Mouse (Mus musculus): ENCODE data around the gene Pomc. TPM values are rescaled to one million over a fixed set of nuclear protein-coding genes. Genes with fewer than 3 reads are reported as not detected.

The Pomc gene
- total RNA-seq, 1 experiment: 5.7 TPM

- no peak for TF ChIP-seq ZC3H11A (IDR thresholded peaks at IDR 0.05; ENCODE audit: borderline replicate concordance, low read depth, low read length)
- TF ChIP-seq MAFK (IDR thresholded peaks at IDR 0.05; ENCODE audit: insufficient read depth, low read depth, low read length): no peak
- TF ChIP-seq HCFC1 (IDR thresholded peaks at IDR 0.05; ENCODE audit: borderline replicate concordance, insufficient read depth, low read length): no peak
- no peak for TF ChIP-seq ZNF384 (IDR thresholded peaks at IDR 0.05; ENCODE audit: low read depth, low read length)
- no peak for TF ChIP-seq CHD2 (IDR thresholded peaks at IDR 0.05; ENCODE audit: low read depth, low read length)
- 0 out of 4 replicates have a peak overlapping the region, but pooled peaks of 1 of the 2 experiments have one; percentile 20 for H3K4me3 ChIP-seq (ENCODE audit: insufficient read depth in 1 of 2, low read depth in 1 of 2, low read length in 2 of 2, poor library complexity in 1 of 2, severe bottlenecking in 1 of 2)
- peaks cover 3 to 4% of the 10 kb centered on the region in 2 experiments; a peak in 1 of 4 replicates for H3K4me1 ChIP-seq (ENCODE audit: control insufficient read depth in 2 of 2, insufficient read depth in 2 of 2, low read length in 2 of 2, poor library complexity in 1 of 2)
- DNase-seq (ENCODE audit: low read depth, low spot score): no peak
- no peak overlapping the region for H3K9ac ChIP-seq (ENCODE audit: insufficient read depth, low read depth, low read length, poor library complexity, severe bottlenecking)
- in situ Hi-C loops (cut with MboI; ENCODE audit: low sequenced_read_pairs in 2 of 2, unreplicated experiment in 2 of 2): no loop called here
- no peaks in the 10 kb centered on the region for H3K9me3 ChIP-seq (ENCODE audit: control insufficient read depth, insufficient read depth, low read depth, low read length)
- H3K27ac ChIP-seq (ENCODE audit: insufficient read depth, low read depth, low read length, poor library complexity, severe bottlenecking): no peak overlapping the region
- H3K36me3 ChIP-seq (ENCODE audit: control insufficient read depth, insufficient read depth, low read length, poor library complexity, severe bottlenecking): no peaks in the 10 kb centered on the region
These were observed 12.7 kb upstream of the Pomc start for GRCm38 (mm10) chr12:3942026-3942425.

- H3K27ac ChIP-seq (ENCODE audit: insufficient read depth, low read depth, low read length, poor library complexity, severe bottlenecking): no peak overlapping the region
- H3K4me1 ChIP-seq (ENCODE audit: control insufficient read depth in 2 of 2, insufficient read depth in 2 of 2, low read length in 2 of 2, poor library complexity in 1 of 2): peaks cover 3 to 4% of the 10 kb centered on the region in 2 experiments; a peak in 1 of 4 replicates
- no peak overlapping the region for H3K4me3 ChIP-seq (ENCODE audit: insufficient read depth in 1 of 2, low read depth in 1 of 2, low read length in 2 of 2, poor library complexity in 1 of 2, severe bottlenecking in 1 of 2)
- no peak for DNase-seq (ENCODE audit: low read depth, low spot score)
- TF ChIP-seq CHD2 (IDR thresholded peaks at IDR 0.05; ENCODE audit: low read depth, low read length): no peak
- no peak for TF ChIP-seq ZNF384 (IDR thresholded peaks at IDR 0.05; ENCODE audit: low read depth, low read length)
- no peak for TF ChIP-seq ZC3H11A (IDR thresholded peaks at IDR 0.05; ENCODE audit: borderline replicate concordance, low read depth, low read length)
- TF ChIP-seq MAFK (IDR thresholded peaks at IDR 0.05; ENCODE audit: insufficient read depth, low read depth, low read length): no peak
- TF ChIP-seq HCFC1 (IDR thresholded peaks at IDR 0.05; ENCODE audit: borderline replicate concordance, insufficient read depth, low read length): no peak
- no peak overlapping the region for H3K9ac ChIP-seq (ENCODE audit: insufficient read depth, low read depth, low read length, poor library complexity, severe bottlenecking)
- no peaks in the 10 kb centered on the region for H3K36me3 ChIP-seq (ENCODE audit: control insufficient read depth, insufficient read depth, low read length, poor library complexity, severe bottlenecking)
- in situ Hi-C loops (cut with MboI; ENCODE audit: low sequenced_read_pairs in 2 of 2, unreplicated experiment in 2 of 2): no loop called here
- no peaks in the 10 kb centered on the region for H3K9me3 ChIP-seq (ENCODE audit: control insufficient read depth, insufficient read depth, low read depth, low read length)
These were observed 10.2 kb upstream of the Pomc start for GRCm38 (mm10) chr12:3944454-3945073.

GRCm38 (mm10) chr12:3947503-3947902 lies 7.2 kb upstream of the Pomc start:
- in situ Hi-C loops (cut with MboI; ENCODE audit: low sequenced_read_pairs in 2 of 2, unreplicated experiment in 2 of 2): no loop called here
- no peak overlapping the region for H3K9ac ChIP-seq (ENCODE audit: insufficient read depth, low read depth, low read length, poor library complexity, severe bottlenecking)

GRCm38 (mm10) chr12:3955371-3955770 lies 620 bp downstream of the Pomc start:
- peak; percentile 37 for DNase-seq (ENCODE audit: low read depth, low spot score)
- no peaks in the 10 kb centered on the region for H3K9me3 ChIP-seq (ENCODE audit: control insufficient read depth, insufficient read depth, low read depth, low read length)
- H3K36me3 ChIP-seq (ENCODE audit: control insufficient read depth, insufficient read depth, low read length, poor library complexity, severe bottlenecking): no peaks in the 10 kb centered on the region
- in situ Hi-C loops (cut with MboI; ENCODE audit: low sequenced_read_pairs in 2 of 2, unreplicated experiment in 2 of 2): no loop called here
- H3K4me3 ChIP-seq (ENCODE audit: insufficient read depth in 1 of 2, low read depth in 1 of 2, low read length in 2 of 2, poor library complexity in 1 of 2, severe bottlenecking in 1 of 2): no peak overlapping the region
- H3K9ac ChIP-seq (ENCODE audit: insufficient read depth, low read depth, low read length, poor library complexity, severe bottlenecking): no peak overlapping the region
- no peak for TF ChIP-seq CHD2 (IDR thresholded peaks at IDR 0.05; ENCODE audit: low read depth, low read length)
- no peak for TF ChIP-seq HCFC1 (IDR thresholded peaks at IDR 0.05; ENCODE audit: borderline replicate concordance, insufficient read depth, low read length)
- TF ChIP-seq ZC3H11A (IDR thresholded peaks at IDR 0.05; ENCODE audit: borderline replicate concordance, low read depth, low read length): no peak
- no peak for TF ChIP-seq ZNF384 (IDR thresholded peaks at IDR 0.05; ENCODE audit: low read depth, low read length)
- no peak overlapping the region for H3K27ac ChIP-seq (ENCODE audit: insufficient read depth, low read depth, low read length, poor library complexity, severe bottlenecking)
- H3K4me1 ChIP-seq (ENCODE audit: control insufficient read depth in 2 of 2, insufficient read depth in 2 of 2, low read length in 2 of 2, poor library complexity in 1 of 2): peaks cover 2 to 3% of the 10 kb centered on the region in 2 experiments; a peak in 2 of 4 replicates

More at GRCm38 (mm10) chr12:3947503-3947902, 7.2 kb upstream of the Pomc start:
- no peak for DNase-seq (ENCODE audit: low read depth, low spot score)
- H3K36me3 ChIP-seq (ENCODE audit: control insufficient read depth, insufficient read depth, low read length, poor library complexity, severe bottlenecking): no peaks in the 10 kb centered on the region
- H3K4me1 ChIP-seq (ENCODE audit: control insufficient read depth in 2 of 2, insufficient read depth in 2 of 2, low read length in 2 of 2, poor library complexity in 1 of 2): peaks cover 0 to under 1% of the 10 kb centered on the region in 2 experiments; a peak in 1 of 4 replicates
- TF ChIP-seq ZNF384 (IDR thresholded peaks at IDR 0.05; ENCODE audit: low read depth, low read length) (no peak), HCFC1 (IDR thresholded peaks at IDR 0.05; ENCODE audit: borderline replicate concordance, insufficient read depth, low read length) (no peak), MAFK (IDR thresholded peaks at IDR 0.05; ENCODE audit: insufficient read depth, low read depth, low read length) (no peak), CHD2 (IDR thresholded peaks at IDR 0.05; ENCODE audit: low read depth, low read length) (no peak), ZC3H11A (IDR thresholded peaks at IDR 0.05; ENCODE audit: borderline replicate concordance, low read depth, low read length) (no peak)
- no peaks in the 10 kb centered on the region for H3K9me3 ChIP-seq (ENCODE audit: control insufficient read depth, insufficient read depth, low read depth, low read length)
- no peak overlapping the region for H3K4me3 ChIP-seq (ENCODE audit: insufficient read depth in 1 of 2, low read depth in 1 of 2, low read length in 2 of 2, poor library complexity in 1 of 2, severe bottlenecking in 1 of 2)
- H3K27ac ChIP-seq (ENCODE audit: insufficient read depth, low read depth, low read length, poor library complexity, severe bottlenecking): no peak overlapping the region

Data from ES-E14 (cell line).